Mouse (Mus musculus) natural killer cell, adult 2 months (primary cell): ENCODE measurements around the gene Vmn2r68.

Source experiments
- DNase-seq, 2 experiments: peaks; one replicate each; pipeline ENCODE4 v3.0.0; 2022; ENCODE audit warnings: low spot score in 2 of 2

Vmn2r68 gene

DNA sequence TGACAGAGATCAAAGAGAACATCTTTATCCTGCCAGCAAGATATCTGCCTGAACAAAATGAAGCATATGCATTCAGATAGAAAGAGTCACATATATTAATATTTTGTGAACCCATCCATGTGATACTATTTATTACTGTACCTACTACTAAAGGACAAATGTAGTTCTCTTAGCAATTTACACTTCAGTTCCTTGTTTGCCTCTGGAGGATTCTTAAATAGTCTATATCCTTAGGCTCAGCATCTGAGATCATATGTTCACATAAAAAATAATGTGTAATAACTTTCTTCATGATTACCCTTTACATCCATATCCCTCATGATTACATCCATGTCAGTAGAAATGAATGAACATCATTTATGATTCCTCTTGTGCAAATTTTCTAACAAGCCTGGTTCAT, at the start of gene Vmn2r68:
Gene Vmn2r68 (minus strand): TSS at position 101 of the 400 bp plus-strand sequence.
- no peak for DNase-seq
